Mouse (Mus musculus) cerebellum, adult 2 months (tissue): ENCODE measurements around the gene Sapcd1.

ENCODE experiments used
- CTCF ChIP-seq: fragments of 200-500 bp; IDR thresholded peaks from 2 replicates; pipeline ENCODE4 v1.5.1; 2011; ENCODE audit warnings: low read depth, mild to moderate bottlenecking, control low read depth, low read length, moderate library complexity, borderline replicate concordance; ENCODE audit not compliant: insufficient read depth
- POLR2A ChIP-seq: fragments of 200-500 bp; IDR thresholded peaks from 2 replicates; pipeline ENCODE4 v1.6.1; 2011; ENCODE audit warnings: low read length, control low read depth, borderline replicate concordance; ENCODE audit not compliant: insufficient read depth

- TF ChIP-seq POLR2A (no peak), CTCF (no peak)
Measured at GRCm38 (mm10) chr17:35031880-35032279, 4.1 kb upstream of the Sapcd1 start.
